Mouse (Mus musculus) left cerebral cortex, postnatal 10 days (tissue): ENCODE data around the gene Paqr5. TPM values are rescaled to one million over a fixed set of nuclear protein-coding genes. Genes with fewer than 3 reads are reported as not detected.

Experiments used
- DNase-seq, 2 experiments: peaks; one replicate each; pipeline ENCODE4 v3.0.0; 2021 to 2022; ENCODE audit warnings: low spot score in 2 of 2, mixed read lengths in 1 of 2; ENCODE audit errors: extremely low spot score in 1 of 2
- intact Hi-C: fragments of 180-260 bp; cut with DNase I; formaldehyde crosslinking; loops from one replicate; pipeline ENCODE4 v1.15.1; 2025
- total RNA-seq, 2 experiments: library from RNA; stranded (reverse); gene quantifications; 2 replicates each; pipeline ENCODE4 v1.2.3; 2021

The Paqr5 gene
- total RNA-seq, 2 experiments from 2014 or later = 0.51 to 1.8 TPM

GRCm38 (mm10) chr9:61916986-61917385, 109.7 kb downstream of the Paqr5 start:
- no peak for DNase-seq
- intact Hi-C loops = no loop called here

GRCm38 (mm10) chr9:61915393-61916005, 111.2 kb downstream of the Paqr5 start:
- intact Hi-C loops = no loop called here
- DNase-seq = no peak

- intact Hi-C loops = no loop called here
Measured at GRCm38 (mm10) chr9:61914917-61915300, 111.7 kb downstream of the Paqr5 start.

GRCm38 (mm10) chr9:61914203-61914916, 112.3 kb downstream of the Paqr5 start, which contains the start of gene Rplp1:
Gene Rplp1, minus strand, starts transcription at chr9:61914542.
- DNase-seq = peak; percentile 97
- intact Hi-C loops = no loop called here

More at GRCm38 (mm10) chr9:61914917-61915300, 111.7 kb downstream of the Paqr5 start:
- no peak for DNase-seq

GRCm38 (mm10) chr9:61911300-61912128, 115.1 kb downstream of the Paqr5 start:
- DNase-seq = no peak
- intact Hi-C loops = no loop called here

GRCm38 (mm10) chr9:61910526-61911256, 116.0 kb downstream of the Paqr5 start:
- peak in 1 of 2 experiments; percentile 62 for DNase-seq
- intact Hi-C loops = no loop called here

- no peak for DNase-seq
- intact Hi-C loops = no loop called here
Measured at GRCm38 (mm10) chr9:61909633-61910032, 117.0 kb downstream of the Paqr5 start.

GRCm38 (mm10) chr9:61908832-61909407, 117.7 kb downstream of the Paqr5 start:
- DNase-seq = no peak
- intact Hi-C loops = no loop called here

- no peak for DNase-seq
- intact Hi-C loops = no loop called here
Measured at GRCm38 (mm10) chr9:61908341-61908740, 118.3 kb downstream of the Paqr5 start.

- no peak for DNase-seq
- intact Hi-C loops = no loop called here
Measured at GRCm38 (mm10) chr9:61907621-61908295, 118.9 kb downstream of the Paqr5 start.

- peak in 1 of 2 experiments; percentile 67 for DNase-seq
- intact Hi-C loops = no loop called here
Measured at GRCm38 (mm10) chr9:61906912-61907311, 119.7 kb downstream of the Paqr5 start.

- intact Hi-C loops = no loop called here
- DNase-seq = no peak
Measured at GRCm38 (mm10) chr9:61905576-61905975, 121.1 kb downstream of the Paqr5 start.

GRCm38 (mm10) chr9:61904201-61904600, 122.5 kb downstream of the Paqr5 start:
- intact Hi-C loops = no loop called here

More at GRCm38 (mm10) chr9:61904201-61904600, 122.5 kb downstream of the Paqr5 start:
- no peak for DNase-seq

Other genes starting within 250 kb of the Paqr5 start
- gene Rplp1, start 112.3 kb downstream of the Paqr5 start, total RNA-seq = 1,000 to 10,000 TPM; 1,724 to 1,730 TPM
- 1 to 10 TPM; 4.8 to 5.5 TPM for gene Kif23, start 80.1 kb downstream of the Paqr5 start, total RNA-seq
- gene Glce, start 95.8 kb upstream of the Paqr5 start, total RNA-seq = 10 to 100 TPM; 26.5 to 28.4 TPM